Mouse (Mus musculus): ENCODE measurements at regions not wholly inside any gene's neighbourhood (a gene's known extent, or its start where the extent isn't known, plus 50 kb on each side); places are given as distances from the start of the nearest gene placed in this dataset.

DNA sequence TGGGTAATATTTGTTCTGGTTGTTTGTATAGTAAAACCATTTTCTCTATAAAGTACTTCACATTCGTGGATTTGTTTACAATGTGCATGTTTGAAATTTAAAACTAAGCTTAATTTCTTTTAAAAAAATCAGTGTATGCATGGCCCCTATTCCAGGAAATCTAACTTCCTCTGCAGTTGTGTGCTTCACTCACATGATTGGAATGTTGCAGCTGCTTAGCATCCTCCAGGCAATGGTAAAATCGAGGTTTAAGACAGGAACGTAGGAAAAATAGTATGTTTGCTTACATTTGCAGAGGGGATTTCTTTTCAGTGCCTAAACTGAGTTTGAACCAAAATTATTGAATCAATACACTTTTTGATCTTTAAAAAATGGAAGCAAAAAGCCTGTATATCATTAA lies 217.5 kb downstream of the Ptprc start:
- 87% methylated on average over 3 of the region's 3 CpGs for WGBS
- Histone ChIP-seq H3K4me2 (replicated peaks) (no peak overlapping the region), H3K27me3 (no peaks in the 10 kb centered on the region), H3K36me3 (peaks cover 23% of the 10 kb centered on the region), H3K4me3 (replicated peaks) (no peak overlapping the region), H3K9me3 (no peaks in the 10 kb centered on the region), H3K27ac (no peak overlapping the region), H3K4me1 (replicated peaks) (0 out of 2 replicates have a peak, but pooled peaks cover under 1% of the 10 kb centered on the region), H3K9ac (replicated peaks) (no peak overlapping the region)
- no peak for ATAC-seq

DNA sequence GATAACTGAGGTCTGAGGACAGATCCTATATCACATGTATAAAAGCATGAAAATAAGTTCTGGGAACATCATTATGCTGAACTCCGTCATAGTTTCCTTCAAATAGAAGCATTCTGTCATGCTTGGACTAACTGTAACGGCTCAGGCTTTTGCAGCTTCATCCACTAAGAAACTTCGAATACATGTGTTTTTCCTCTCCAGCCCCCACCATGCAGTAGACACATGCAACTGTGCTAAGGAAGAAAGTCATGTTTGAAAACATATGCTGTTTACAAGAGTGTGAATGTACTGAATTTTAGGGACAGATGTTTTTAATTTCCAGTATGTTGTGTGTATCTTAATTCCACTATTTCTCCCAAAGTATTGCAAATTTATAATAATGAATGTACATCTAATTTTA lies 219.5 kb downstream of the Ptprc start:
- WGBS: 88% methylated on average over 3 of the region's 3 CpGs
- Histone ChIP-seq H3K9ac (replicated peaks) (no peak overlapping the region), H3K9me3 (no peaks in the 10 kb centered on the region), H3K36me3 (peaks cover 19% of the 10 kb centered on the region), H3K4me3 (replicated peaks) (no peak overlapping the region), H3K4me1 (replicated peaks) (0 out of 2 replicates have a peak, but pooled peaks cover 4% of the 10 kb centered on the region), H3K27me3 (no peaks in the 10 kb centered on the region), H3K4me2 (replicated peaks) (no peak overlapping the region), H3K27ac (no peak overlapping the region)
- ATAC-seq: no peak

DNA sequence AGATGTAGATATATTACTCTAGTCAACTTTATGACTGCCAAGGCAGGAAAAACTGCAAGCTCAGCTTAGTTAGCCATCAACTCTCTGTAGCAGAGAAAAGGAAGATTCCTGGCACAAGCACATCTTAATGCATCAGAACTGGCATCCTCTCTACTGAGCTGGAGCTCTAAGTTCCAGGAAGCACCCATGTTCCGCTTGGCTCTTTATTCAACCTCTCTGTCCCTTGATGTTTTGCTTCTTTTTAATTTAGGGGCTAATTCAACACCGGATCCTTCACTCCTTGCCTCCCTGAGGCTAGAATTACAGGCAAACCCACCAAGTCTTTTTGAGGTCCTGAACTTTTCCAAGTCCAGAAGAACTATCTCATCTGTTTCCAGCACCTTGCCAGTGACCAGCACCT lies 220.4 kb downstream of the Ptprc start:
- no peak for ATAC-seq
- H3K36me3 ChIP-seq: peaks cover 16% of the 10 kb centered on the region
- no peaks in the 10 kb centered on the region for H3K27me3 ChIP-seq
- no peak overlapping the region for H3K4me3 ChIP-seq (replicated peaks)
- H3K4me2 ChIP-seq (replicated peaks): no peak overlapping the region
- H3K4me1 ChIP-seq (replicated peaks): 0 out of 2 replicates have a peak, but pooled peaks cover 4% of the 10 kb centered on the region
- no peak overlapping the region for H3K27ac ChIP-seq
- 92% methylated on average over 2 of the region's 2 CpGs for WGBS
- no peak overlapping the region for H3K9ac ChIP-seq (replicated peaks)
- H3K9me3 ChIP-seq: no peaks in the 10 kb centered on the region

DNA sequence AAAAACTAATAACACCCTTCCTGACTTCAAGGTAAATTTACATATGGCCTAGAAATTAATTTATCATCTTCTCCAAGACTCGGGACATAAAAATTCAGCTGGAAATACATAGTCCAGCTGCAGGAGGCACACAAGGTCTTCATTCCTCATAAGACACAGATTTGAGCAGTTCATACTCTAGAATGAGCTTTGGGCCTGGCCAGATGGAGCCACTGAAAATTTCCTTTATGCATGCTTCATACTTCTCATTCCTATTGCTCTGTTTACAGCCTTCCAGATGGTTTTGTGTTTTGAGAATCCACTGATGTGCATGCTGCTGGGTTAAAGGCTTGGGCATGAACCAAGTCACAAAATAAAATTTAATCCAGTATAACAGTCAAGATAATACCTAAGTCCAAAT lies 222.1 kb downstream of the Ptprc start:
- Histone ChIP-seq H3K36me3 (peaks cover 21% of the 10 kb centered on the region), H3K27me3 (no peaks in the 10 kb centered on the region), H3K4me2 (replicated peaks) (no peak overlapping the region), H3K9me3 (no peaks in the 10 kb centered on the region), H3K9ac (replicated peaks) (no peak overlapping the region), H3K27ac (no peak overlapping the region), H3K4me1 (replicated peaks) (peaks cover 8% of the 10 kb centered on the region), H3K4me3 (replicated peaks) (no peak overlapping the region)
- ATAC-seq: no peak
- 88% methylated on average over 1 of the region's 1 CpGs for WGBS

DNA sequence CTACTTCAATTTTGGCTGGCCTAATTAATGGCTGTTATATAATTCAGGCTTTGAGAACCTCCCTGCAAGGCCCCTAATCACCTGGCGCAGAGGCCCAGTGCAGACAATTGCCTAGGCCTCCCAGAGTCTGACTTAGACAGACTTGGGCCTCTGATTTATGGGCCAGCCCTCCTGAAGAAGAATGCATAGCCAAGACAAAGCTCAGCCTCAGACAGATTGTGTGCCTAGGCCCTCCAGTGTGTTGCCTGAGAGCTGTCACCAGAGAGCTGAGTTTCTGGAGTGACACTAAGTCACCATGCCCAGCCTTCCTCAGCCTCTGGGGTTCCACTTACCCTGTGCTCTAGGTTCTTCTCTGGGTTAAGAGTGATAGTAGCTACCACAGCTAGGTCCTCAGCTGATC lies 222.7 kb downstream of the Ptprc start:
- WGBS: 75% methylated on average over 1 of the region's 1 CpGs
- H3K4me3 ChIP-seq (replicated peaks): no peak overlapping the region
- peaks cover 8% of the 10 kb centered on the region for H3K4me1 ChIP-seq (replicated peaks)
- H3K36me3 ChIP-seq: peaks cover 21% of the 10 kb centered on the region
- H3K27ac ChIP-seq: peak overlapping the region; percentile 19; the same call in 1 of the 2 replicates
- no peaks in the 10 kb centered on the region for H3K9me3 ChIP-seq
- no peaks in the 10 kb centered on the region for H3K27me3 ChIP-seq
- no peak overlapping the region for H3K9ac ChIP-seq (replicated peaks)
- peak; percentile 17; the same call in 1 of the 2 replicates for ATAC-seq
- no peak overlapping the region for H3K4me2 ChIP-seq (replicated peaks)

DNA sequence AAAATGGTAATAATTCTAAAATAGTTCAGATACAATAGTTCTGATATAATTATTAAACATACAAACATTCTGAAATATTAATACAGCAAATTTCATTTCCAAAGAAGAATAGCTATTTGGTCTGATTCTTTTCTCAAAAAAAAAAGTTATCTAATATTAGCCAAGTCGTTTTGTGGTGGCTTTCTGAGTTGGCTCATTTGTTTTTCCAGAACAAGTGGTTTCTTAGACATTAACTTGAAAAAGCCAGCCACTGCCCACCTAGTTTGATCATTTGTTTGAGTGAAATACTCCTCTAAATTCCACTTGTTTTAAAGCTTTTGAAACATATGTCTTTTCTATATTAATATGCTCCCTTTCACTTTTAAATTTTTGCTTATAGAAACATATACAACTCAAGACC lies 227.6 kb downstream of the Ptprc start:
- no peak for ATAC-seq
- Histone ChIP-seq H3K27ac (no peak overlapping the region), H3K27me3 (no peaks in the 10 kb centered on the region), H3K4me1 (replicated peaks) (peaks cover 7% of the 10 kb centered on the region), H3K9ac (replicated peaks) (no peak overlapping the region), H3K9me3 (no peaks in the 10 kb centered on the region), H3K36me3 (peaks cover 22% of the 10 kb centered on the region), H3K4me2 (replicated peaks) (no peak overlapping the region), H3K4me3 (replicated peaks) (no peak overlapping the region)
- 77% methylated on average over 1 of the region's 1 CpGs for WGBS

DNA sequence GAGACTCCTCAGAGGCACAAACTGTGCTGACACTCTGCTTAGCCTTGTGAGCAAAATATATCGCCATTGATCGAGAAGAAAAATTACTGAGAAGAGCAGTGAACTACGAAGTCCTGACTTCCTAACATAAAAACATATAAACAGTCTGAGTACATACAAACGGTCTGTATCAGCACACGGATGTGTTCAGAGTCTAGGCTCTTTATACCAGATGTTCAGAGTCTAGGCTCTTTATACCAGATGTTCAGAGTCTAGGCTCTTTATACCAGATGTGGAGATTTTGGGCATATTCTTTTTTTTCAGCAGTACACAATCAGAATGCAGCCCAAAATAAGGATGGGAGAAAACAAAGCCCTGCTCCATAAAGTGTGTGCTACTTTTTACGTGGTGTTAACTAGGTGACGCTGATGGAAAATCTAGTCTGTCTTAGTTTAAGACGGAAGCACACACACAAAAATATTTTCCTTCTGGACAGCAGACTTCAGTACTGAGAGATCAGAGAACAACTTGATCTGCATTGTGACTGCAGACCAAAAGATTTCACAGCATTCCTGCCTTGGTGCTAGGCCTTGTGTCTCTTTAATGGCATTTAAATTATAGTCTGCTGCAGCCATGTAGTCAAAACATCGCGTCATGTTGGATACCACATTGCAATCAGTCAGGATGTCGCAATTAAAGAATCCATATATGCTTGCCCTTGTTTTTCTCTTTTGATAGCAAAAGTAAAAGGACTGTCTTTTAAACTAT lies 233.6 kb downstream of the Ptprc start:
- 89% methylated on average over 11 of the region's 11 CpGs for WGBS
- Histone ChIP-seq H3K27ac (peak overlapping the region; percentile 6; the same call in 1 of the 2 replicates), H3K4me1 (replicated peaks) (0 out of 2 replicates have a peak, but pooled peaks cover 13% of the 10 kb centered on the region), H3K4me3 (replicated peaks) (no peak overlapping the region), H3K27me3 (no peaks in the 10 kb centered on the region), H3K4me2 (replicated peaks) (no peak overlapping the region), H3K36me3 (peaks cover 32% of the 10 kb centered on the region), H3K9ac (replicated peaks) (no peak overlapping the region), H3K9me3 (no peaks in the 10 kb centered on the region)
- ATAC-seq: no peak

DNA sequence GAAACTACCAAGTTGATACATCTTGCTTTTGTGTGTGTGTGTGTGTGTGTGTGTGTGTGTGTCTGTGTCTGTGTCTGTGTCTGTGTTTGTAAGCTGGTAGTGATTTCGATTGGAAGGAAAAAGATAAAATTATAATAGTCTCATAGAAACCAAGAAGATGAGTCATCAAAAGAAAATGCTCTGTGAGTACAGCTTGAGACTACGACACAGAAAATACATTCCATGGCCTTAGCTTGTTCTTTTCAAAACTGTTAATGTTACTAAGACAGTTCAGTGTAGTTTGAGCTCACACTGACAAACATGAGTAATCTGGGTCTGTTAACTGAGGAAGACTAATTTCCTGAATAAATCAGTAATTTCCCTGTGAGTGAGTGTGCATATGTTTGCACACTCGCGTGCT lies 239.8 kb downstream of the Ptprc start:
- H3K36me3 ChIP-seq: peaks cover 50% of the 10 kb centered on the region
- H3K9me3 ChIP-seq: no peaks in the 10 kb centered on the region
- 93% methylated on average over 4 of the region's 4 CpGs for WGBS
- H3K4me1 ChIP-seq (replicated peaks): peaks cover 28% of the 10 kb centered on the region
- no peaks in the 10 kb centered on the region for H3K27me3 ChIP-seq
- no peak overlapping the region for H3K4me2 ChIP-seq (replicated peaks)
- H3K27ac ChIP-seq: no peak overlapping the region
- ATAC-seq: no peak
- H3K9ac ChIP-seq (replicated peaks): no peak overlapping the region
- no peak overlapping the region for H3K4me3 ChIP-seq (replicated peaks)

DNA sequence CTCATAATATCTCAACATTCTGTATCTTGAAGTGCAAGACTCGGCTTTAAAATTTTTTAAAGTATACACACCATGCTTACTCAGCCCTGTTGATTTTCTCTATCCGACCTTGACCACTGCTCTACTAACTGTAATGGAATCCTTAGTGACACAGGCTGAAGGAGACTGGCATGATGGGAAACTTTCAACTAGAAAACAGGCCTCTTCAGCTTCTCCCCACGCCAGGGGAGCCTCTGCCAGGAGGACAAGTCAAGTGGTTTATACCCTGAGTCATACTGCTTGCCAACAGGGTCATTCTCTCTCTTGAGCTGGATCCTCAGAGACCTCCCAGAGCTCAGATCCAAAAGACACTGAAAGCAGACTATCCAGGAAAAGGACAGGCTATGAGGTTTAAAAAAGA lies 245.7 kb downstream of the Ptprc start:
- WGBS: 85% methylated on average over 3 of the region's 3 CpGs
- no peak overlapping the region for H3K4me2 ChIP-seq (replicated peaks)
- ATAC-seq: no peak
- H3K4me3 ChIP-seq (replicated peaks): no peak overlapping the region
- H3K9me3 ChIP-seq: no peaks in the 10 kb centered on the region
- H3K27me3 ChIP-seq: no peaks in the 10 kb centered on the region
- no peak overlapping the region for H3K9ac ChIP-seq (replicated peaks)
- peaks cover 33% of the 10 kb centered on the region for H3K36me3 ChIP-seq
- H3K4me1 ChIP-seq (replicated peaks): peaks cover 62% of the 10 kb centered on the region
- peak overlapping the region; percentile 51; the same call in 1 of the 2 replicates for H3K27ac ChIP-seq

DNA sequence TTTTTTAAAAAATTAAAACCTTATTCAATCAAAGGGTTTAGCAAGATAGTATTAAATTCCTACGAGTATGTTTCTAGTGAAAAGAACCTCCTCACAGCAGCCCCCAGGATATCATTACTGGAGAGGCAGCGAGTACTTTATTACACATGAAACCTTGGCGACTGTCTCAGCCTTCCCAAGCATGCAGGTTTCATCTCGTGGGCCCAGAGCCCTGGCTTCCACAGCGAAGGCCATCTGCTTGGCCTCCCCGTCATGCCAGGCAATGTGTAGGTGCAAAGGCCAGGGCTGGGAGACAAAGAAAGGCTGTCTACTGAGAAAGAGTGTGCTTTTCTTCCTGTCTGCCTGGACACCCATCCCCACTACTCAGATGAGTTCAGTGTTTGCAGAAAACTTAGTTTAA lies 247.0 kb downstream of the Ptprc start:
- H3K27ac ChIP-seq: peak overlapping the region; percentile 91
- no peak overlapping the region for H3K4me3 ChIP-seq (replicated peaks)
- peak; percentile 70 for ATAC-seq
- H3K9me3 ChIP-seq: no peaks in the 10 kb centered on the region
- H3K4me2 ChIP-seq (replicated peaks): peak overlapping the region; percentile 42
- WGBS: 6% methylated on average over 6 of the region's 6 CpGs
- H3K27me3 ChIP-seq: no peaks in the 10 kb centered on the region
- peaks cover 22% of the 10 kb centered on the region for H3K36me3 ChIP-seq
- peaks cover 68% of the 10 kb centered on the region for H3K4me1 ChIP-seq (replicated peaks)
- H3K9ac ChIP-seq (replicated peaks): peak overlapping the region; percentile 59

DNA sequence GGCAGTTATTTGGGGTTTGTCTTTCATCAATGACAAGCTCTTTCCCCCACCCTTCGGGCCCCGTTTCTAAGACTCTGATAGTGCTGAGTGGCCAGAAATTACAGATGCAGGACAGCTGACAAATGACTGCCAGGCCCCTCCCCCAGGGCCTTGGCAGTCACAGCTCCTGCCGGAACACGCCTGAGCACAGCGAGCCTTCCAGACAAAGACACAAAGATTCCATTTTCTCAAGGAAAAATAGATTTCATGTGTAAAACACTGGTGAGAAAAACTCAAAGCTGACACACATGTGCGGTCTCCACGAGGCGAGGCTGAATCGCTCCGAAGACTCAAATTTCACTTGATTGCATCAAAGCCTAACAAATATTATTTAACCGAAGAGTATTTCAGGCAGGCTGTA lies 247.6 kb downstream of the Ptprc start:
- Histone ChIP-seq H3K4me2 (replicated peaks) (peak overlapping the region; percentile 42), H3K36me3 (peaks cover 22% of the 10 kb centered on the region), H3K27ac (peak overlapping the region; percentile 91), H3K27me3 (no peaks in the 10 kb centered on the region), H3K4me3 (replicated peaks) (0 out of 2 replicates have a peak overlapping the region, but pooled peaks have one; percentile 3), H3K9me3 (no peaks in the 10 kb centered on the region), H3K4me1 (replicated peaks) (peaks cover 68% of the 10 kb centered on the region), H3K9ac (replicated peaks) (peak overlapping the region; percentile 59)
- peak; percentile 93 for ATAC-seq
- 13% methylated on average over 11 of the region's 11 CpGs for WGBS

DNA sequence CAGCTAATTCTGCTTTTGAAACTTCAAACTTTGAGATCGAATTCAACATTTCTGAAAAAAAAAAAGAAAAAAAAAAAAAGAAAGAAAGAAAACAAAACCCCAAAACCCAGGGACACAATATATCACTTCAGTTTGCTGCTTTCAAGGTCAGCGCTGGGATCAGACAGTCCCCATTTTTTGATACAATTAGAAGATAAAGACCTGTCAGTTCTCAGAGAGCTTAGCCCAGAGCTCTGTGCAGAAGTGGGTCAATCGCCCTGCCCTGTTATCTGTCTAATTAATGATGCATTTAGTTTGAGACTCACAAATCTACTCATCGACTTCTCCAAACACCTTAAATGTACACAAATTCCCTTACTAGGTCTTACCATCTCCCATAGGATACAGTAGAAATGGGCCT lies 249.2 kb downstream of the Ptprc start:
- peaks cover 10% of the 10 kb centered on the region for H3K36me3 ChIP-seq
- no peaks in the 10 kb centered on the region for H3K27me3 ChIP-seq
- peak overlapping the region; percentile 91; the same call in 1 of the 2 replicates for H3K27ac ChIP-seq
- H3K9ac ChIP-seq (replicated peaks): no peak overlapping the region
- H3K9me3 ChIP-seq: no peaks in the 10 kb centered on the region
- H3K4me2 ChIP-seq (replicated peaks): no peak overlapping the region
- H3K4me1 ChIP-seq (replicated peaks): peaks cover 60% of the 10 kb centered on the region
- H3K4me3 ChIP-seq (replicated peaks): no peak overlapping the region
- no peak for ATAC-seq
- WGBS: 40% methylated on average over 4 of the region's 4 CpGs
